Mouse (Mus musculus) granulocyte monocyte progenitor cell, adult 5-6 weeks (primary cell): Measurements from ENCODE around the gene Brf1. TPM values are rescaled to one million over a fixed set of nuclear protein-coding genes. Genes with fewer than 3 reads are reported as not detected.

Experiments used
- ATAC-seq: replicated peaks from 2 replicates; pipeline ENCODE4 v1.8.0; 2016; ENCODE audit warnings: mild to moderate bottlenecking, moderate TSS enrichment, inconsistent platforms; ENCODE audit not compliant: poor library complexity, severe bottlenecking
- total RNA-seq, 2 experiments: library from RNA; stranded (forward) in 1 of 2; stranded (reverse) in 1 of 2; fragments of 200-712, 200-1000 nt in 1 of 2; fragments of >200 nt in 1 of 2; fragmentation: Nextera tagmentation in 1 of 2; gene quantifications; 2 replicates each; pipeline ENCODE4 v1.2.3; 2014 to 2017

The Brf1 gene
- total RNA-seq, 2 experiments from 2014 or later, result 38.7 to 41.3 TPM

DNA sequence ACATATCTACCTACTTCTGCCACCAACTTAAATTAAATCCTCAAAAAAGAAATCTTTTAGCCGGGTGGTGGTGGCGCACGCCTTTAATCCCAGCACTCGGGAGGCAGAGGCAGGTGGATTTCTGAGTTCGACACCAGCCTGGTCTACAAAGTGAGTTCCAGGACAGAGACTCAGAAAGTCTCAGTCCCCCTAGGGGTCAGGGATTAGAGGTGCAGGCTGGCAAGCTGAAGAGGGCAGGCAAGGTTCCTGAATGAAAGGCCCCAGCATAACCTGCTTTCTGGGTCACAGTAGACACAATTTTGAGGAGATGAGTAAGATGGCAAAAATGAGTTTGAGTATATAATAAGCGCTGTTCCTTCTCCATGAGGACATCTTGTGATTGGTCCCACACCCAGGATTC lies 15.2 kb downstream of the Brf1 start:
- peak; percentile 72 for ATAC-seq

DNA sequence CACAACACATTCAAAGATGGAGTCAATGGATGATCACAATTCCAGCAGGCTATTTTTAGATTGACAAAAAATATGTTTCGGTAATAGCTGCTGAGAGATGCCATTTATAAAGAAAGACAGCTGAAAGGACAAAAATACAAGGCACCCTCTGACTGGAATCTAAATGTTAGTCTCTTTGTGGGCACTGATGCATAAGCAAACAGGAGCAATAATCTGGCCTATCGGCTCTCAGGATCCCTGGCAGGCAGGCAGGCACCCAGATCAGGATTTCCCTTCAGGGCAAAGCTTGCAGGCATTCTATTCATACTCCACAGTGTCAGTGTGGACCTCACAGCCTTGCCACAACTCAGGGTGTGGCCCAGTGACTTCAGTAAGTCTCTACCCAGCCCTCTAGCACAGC lies 18.5 kb downstream of the Brf1 start:
- ATAC-seq, result no peak

DNA sequence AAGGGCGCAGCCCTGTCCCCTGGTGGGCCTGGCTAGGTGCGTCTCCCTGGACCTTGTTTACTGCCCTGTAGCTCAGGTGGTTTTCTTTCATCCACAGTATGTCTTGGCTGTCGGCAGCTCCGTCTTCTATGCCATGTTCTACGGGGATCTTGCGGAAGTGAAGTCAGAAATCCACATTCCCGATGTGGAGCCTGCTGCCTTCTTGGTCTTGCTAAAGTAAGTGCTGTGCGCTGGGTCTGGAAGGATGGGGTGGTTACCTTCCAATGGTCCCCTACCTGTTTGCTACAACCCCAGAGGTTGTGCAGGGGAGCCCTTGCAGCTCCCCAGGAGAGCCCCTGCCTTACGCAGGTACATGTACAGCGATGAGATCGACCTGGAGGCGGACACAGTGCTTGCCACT lies 23.3 kb downstream of the Brf1 start:
- no peak for ATAC-seq

DNA sequence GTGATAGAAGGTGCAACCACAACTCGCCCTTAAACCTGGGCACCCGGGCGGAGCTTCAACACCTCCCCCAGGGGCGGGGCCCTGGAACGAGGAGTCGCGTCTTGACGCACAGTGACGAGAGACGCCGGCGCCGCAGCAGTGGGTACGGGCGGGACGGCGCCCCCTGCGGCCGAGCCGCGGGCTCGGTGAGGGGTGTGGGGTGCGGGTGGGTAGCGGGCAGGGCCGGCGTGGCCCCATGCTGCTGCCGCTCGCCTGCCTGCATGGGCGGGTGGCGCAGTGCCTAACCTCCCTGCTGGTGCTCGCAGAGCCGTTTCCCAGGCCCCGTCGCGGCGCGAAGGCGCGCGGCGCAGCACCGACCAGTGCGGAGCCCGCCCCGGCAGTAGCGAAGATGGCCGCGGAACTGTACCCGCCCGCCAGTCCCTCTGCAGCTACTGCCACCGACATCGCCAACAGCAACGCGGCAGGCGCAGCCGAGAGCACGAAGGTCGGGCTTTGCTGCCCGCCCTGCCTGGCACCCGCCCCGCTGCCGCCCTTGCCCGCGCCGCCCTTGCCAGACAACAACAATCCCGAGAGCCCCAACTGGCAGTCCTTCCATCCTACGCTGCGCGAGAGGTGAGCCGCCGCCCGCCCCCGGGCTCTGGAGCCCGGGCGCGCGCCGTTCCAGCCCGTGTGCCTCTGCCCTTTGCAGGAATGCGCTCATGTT lies 24.0 kb downstream of the Brf1 start, which contains the start of gene Btbd6:
TSS of gene Btbd6 (plus strand) at position 112 of the 703 bp plus-strand sequence.
- peak; percentile 93 for ATAC-seq

DNA sequence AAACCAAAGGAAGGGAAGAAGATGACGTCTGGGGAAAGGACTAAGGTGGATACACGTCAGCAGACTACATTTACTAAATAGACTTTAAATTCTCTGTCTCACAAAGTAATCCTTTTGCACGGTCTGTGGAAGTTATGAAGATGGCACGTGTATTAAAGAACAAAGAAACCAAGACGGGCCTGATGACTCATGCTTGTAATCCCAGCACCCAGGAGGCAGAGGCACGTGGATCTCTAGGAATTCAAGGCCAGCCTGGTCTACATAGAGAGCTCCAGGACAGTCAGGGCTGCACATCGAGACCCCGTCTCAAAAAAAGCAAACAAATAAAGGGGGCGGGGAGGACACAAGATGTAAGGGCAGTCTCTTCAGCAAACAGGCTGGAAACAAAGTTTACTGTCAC lies 25.8 kb downstream of the Brf1 start:
- ATAC-seq, result no peak

DNA sequence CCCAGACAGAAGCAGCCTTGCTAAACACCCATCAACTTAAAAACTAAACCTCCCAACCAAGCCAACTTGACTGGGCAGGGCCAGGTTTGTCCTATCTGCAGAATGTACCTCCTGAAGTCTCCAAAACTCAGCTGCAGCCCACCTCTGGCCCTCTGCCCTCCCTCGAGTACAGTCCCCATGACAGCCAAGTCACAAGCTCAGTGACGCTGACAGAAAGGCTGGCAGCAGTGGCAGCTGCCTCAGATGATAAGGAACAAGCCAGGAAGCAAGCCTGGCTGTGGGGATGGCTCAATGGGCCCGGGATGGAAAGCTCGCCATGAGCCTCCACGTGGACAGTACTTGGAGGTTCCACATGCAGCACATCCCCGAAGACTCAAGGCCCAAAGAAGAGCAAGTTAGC lies 30.9 kb downstream of the Brf1 start:
- ATAC-seq, result no peak

DNA sequence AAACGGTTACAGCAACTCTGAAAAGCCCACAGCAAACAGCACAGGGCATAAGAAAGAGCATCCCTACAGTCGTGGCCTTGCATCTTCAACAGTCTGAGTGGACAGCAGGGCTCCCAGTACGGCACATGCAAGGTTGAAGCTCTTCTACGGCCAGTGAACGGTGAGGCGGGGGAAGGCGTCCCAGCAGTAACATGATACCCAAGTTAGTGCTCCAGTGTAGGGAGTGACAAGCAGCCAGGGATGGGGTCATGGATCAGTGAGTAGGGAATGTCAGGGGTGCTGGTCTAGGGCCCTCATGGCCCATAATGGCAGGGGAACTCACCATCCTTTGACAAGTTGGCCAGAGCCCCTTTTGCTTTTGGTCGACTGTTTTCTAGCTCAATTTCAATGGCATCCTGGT lies 31.6 kb downstream of the Brf1 start:
- no peak for ATAC-seq

DNA sequence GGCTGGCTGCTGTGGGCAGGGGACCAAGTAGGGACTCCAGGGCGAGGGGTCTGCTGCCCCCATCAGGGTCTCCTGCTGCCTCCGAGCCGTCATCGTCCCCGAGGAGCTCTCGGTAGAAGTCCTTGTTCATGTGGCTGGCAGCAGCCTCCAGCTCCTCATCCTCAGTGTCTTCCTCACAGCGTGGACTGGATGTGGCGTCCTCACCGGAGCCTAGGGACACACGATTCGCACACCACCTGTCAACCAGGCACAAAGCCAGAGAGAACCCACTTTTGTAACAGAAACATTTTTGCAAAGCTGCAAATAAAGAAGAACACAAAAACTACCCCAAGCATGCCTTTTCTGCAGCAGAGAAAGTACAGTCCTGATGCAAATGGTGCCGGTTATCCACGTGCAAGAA lies 34.7 kb downstream of the Brf1 start:
- no peak for ATAC-seq

DNA sequence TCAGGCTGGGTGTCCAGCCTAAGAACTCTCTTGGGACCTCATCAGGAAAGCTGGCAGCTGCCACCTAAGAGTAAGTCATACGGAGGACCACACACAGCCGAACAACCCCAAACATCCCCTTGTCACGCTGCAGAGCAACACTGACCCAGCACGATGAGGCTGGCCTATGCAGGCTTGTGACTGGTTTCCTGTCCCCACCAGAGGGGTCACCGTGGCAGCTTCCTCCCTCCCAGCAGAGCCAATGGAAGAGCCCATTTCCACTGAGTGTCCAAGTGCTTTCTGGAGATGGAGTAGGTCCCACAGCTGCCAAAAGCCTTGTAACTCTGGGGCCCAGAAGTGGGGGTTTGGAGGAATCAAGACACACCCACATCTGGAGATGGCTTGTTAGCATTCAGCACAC lies 38.6 kb downstream of the Brf1 start:
- no peak for ATAC-seq

DNA sequence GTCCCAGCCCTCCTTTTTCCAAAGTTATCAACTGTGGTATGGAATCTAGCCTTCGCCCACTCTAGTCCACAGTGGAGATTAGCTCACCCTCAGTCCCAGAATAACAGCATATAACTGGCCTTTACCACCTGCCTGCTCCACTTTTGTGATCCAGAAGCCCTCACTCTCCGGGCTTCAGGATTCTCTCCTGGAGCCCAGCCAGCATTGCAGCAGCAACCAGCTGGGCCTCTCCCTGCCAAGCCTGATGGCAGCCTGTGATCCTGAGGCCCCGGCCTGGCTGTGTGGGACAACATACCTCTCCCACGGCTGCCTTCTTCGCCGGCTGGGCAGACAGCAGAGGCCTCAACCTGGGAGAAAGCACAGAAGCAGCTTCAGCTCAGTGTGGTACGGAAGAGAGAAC lies 39.1 kb downstream of the Brf1 start:
- ATAC-seq, result no peak

DNA sequence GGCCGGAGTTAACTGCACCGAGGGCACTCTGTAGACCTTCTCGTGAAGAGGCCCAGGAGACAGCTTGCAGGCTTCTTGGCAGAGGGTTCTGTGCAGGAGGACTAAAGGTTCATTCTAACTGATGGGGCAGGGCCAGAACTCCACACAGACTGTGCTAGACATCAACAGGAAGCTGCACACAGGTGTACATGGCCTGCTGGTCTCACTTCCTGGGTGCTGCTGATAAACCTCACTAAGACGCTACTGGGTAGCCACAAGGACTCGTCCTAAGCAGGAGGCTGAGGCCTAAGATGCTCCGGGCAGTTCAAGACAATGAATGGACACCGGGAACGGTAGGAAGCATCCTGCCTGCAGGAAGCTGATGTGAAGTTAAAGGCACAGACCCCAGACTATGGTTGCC lies 41.1 kb downstream of the Brf1 start:
- ATAC-seq, result no peak

DNA sequence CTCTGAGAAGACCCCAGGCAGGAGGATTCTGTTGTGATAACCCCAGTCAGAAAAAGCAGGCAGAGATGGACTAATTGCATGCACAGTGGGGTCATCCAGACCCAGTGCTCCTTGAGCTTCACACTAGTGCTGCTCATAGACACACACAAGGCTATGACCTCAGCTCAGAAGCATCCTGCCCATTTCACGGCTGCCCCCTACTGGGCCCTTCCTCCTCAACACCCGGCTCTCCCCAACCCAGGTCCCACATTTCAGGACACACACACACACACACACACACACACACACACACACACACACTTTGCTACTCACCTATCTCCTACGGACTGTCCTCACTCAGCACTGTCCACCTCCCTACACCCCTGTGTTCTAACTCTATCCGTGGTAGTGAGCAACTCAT lies 42.2 kb downstream of the Brf1 start:
- ATAC-seq, result 0 out of 2 replicates have a peak, but pooled peaks have one; percentile 26

DNA sequence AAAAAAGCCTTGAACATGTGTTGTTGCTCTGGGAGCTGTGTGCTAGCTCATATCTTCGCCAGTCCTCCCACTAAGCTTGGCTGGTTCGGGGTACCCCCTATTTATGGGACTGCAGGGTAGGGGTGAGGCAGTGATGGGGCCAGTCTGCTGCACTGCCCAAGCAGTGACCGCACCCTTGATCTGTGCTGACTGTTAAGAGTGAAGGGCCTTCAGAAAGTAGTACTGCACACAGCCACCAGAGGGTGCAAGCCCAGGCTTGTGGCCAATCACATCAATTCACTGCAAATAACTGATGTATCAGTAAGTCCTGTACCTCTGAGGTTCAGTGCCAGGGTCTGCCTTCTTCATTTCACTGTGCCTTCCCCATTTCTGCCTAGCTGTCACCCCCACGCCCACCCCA lies 44.7 kb downstream of the Brf1 start:
- peak; percentile 70 for ATAC-seq

DNA sequence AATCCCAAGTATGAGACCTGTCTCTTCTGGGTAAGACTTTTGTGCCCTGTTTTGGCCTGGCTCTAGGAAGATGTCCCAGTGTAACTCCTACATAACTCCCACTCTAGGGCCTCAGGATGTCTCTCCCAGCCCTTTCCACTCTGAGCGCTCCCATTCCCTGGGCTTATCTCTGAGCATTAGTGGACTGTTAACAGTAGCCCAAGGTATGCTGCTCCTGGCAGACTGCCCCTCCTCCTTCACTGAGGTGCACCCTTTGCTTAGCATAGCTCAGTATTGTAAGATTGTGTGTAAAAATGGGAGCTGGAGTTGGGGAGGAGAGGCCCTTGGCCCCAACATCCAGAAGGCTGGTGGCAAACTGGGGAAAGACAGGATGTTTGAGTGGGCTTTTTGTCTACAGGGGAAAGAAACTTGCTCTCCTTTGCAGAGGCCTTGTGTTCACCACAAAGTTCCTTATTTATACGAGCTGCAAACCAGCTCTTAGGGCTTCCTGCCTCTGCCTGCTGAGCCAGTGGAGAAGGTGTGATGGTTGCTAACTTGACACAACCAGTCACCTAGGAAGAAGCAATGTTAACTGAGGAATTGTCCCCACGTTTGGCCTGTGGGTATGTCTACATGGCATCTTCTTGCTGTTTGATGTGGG lies 47.5 kb downstream of the Brf1 start:
- ATAC-seq, result no peak

DNA sequence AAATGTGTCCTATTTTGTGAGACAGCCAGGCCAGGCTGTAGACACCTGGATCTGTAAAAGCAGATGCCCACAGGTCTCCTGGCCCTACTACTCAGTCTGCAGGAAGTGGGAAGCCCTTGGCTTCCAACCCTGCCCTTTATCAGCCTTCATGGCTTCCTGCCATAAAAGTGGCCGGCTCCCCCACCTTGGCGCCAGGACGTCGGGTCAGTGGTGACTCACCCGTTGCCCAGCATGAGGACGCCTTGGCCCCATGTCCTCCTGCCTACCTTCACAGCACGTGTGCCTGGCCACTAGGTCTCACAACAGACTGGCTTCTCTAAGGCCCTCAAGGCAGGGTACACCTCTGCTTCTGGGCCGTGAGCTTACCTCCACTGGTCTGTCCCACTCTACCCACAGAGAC lies 48.1 kb downstream of the Brf1 start:
- no peak for ATAC-seq

DNA sequence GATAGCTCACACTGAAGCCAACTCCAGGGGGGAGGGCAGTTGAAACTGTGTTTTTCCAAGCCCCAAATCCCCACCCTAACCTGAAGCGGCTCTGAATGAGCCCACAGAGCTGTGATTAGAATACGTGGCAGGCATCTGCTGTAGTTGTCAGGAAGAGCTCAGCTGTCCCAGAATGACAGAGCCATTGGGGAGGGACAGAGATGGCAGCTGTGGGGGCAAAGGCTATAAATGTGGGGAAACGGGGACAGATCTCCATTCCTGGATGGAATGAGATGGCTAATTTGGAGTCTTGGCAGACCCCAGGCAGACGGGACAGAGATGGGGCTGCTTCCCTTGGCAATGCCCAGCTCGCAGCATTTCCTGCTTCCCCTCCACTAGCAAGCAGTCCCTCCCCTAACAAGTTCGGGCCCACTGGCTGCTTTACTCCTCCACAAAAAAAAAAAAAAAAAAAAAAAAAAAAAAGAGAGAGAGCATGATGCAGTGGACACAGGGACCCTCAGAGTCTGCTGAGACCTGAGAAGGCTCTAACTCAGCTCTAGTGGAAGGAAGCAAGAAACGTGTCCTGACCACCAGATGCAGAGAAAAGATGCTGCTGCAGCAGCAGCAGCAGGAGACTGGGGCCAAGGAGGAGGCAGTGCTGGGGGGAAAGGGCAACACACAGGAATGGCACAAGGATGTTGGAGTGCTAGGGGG lies 49.2 kb downstream of the Brf1 start:
- ATAC-seq, result no peak

DNA sequence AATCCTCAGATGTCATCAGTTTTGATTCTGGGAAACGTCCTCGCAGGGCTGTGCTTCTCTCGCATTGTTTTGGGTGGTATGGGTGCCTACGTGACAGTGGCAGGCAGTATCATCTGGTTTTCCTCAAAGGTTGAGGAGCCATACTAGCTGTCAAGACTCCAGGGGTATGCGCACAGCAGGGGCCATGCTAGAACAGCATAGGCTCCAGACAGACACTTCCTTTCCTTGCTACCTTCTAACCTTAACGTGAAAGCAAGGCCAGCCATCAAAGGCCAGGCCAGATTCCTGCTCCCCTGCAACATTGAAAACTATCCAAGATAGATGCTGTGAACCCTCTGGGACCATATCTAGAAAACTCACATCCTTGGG lies 49.8 kb downstream of the Brf1 start:
- no peak for ATAC-seq

DNA sequence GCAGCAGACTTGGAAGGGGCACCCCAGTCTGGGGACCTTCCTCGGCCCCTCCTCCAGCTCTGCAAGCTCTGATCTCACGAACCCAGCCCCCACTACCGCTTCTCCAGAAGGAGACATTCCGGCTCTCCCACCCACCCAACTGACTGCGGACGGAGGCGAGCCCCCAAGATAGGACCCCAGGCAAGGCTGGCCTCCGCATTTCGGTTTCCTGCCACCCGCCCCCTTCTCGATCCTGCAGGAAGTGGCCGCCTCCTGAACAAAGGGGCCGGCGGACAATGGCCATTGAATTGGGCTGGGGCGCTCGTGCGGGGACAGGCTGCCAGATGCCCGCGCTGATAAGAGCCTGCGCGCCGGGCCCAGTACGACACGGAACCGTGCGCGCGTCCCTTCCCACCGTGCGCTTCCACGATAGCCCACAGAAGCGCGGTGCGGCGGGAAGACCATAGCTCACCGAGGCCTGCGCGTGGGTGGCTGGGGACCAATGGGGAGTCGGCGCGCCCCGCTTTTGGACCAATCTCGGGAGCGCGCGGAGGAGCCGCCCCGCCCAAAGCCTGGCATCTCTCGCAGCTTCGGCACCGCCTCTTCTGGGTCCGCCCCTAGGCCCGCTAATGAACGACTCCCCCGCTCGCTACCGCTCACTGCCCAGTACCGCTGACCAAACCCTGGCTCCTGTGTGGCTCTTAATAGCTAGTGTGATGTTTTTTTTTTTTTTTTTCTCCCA lies 50.3 kb downstream of the Brf1 start:
- ATAC-seq, result peak; percentile 74

DNA sequence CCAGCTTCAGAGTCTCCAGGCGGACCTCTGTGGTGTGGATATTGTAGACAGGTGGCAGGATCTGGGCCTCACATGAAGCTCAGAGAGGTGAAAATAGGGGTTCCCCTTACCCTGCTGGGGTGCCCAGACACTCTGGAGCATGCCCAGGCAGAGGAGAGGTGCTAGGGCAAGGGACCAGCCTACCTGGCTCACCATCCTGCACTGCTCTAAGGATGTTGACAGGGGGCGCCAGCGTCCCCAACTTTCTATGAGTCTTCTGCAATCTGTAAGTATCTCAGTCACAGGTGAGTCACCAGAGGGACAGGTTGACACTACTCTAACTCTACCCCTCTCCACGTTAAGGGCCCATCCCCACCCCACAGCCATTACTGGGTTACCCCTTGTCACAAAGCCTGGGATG lies 53.2 kb downstream of the Brf1 start:
- 0 out of 2 replicates have a peak, but pooled peaks have one; percentile 18 for ATAC-seq

DNA sequence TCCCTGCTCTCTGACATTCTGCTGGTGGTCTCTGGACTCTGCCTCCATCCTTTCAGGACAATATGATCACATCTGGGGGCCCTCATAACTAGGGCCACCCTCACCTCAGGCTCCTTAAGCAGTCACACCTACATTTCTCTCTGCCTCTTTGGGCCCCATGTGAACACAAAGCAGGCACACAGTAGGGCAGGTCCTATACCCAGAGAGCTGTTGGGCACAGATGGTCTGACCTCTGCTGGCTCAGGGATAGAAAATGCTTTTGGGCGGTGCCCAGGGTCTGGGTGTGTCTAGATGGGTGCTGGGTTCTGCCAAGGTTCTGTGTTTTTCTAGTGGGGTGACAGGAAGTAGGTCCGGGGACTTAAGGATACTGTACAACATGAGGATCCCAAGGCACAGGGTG lies 56.8 kb downstream of the Brf1 start:
- ATAC-seq, result no peak
